Mouse (Mus musculus): ENCODE data around the gene Shisa2.
"Not testable (repeated sequence)": the region's sequence is repeated elsewhere in the genome, so short reads cannot be mapped to it uniquely, and the experiment has no call there.

Gene Shisa2

DNA sequence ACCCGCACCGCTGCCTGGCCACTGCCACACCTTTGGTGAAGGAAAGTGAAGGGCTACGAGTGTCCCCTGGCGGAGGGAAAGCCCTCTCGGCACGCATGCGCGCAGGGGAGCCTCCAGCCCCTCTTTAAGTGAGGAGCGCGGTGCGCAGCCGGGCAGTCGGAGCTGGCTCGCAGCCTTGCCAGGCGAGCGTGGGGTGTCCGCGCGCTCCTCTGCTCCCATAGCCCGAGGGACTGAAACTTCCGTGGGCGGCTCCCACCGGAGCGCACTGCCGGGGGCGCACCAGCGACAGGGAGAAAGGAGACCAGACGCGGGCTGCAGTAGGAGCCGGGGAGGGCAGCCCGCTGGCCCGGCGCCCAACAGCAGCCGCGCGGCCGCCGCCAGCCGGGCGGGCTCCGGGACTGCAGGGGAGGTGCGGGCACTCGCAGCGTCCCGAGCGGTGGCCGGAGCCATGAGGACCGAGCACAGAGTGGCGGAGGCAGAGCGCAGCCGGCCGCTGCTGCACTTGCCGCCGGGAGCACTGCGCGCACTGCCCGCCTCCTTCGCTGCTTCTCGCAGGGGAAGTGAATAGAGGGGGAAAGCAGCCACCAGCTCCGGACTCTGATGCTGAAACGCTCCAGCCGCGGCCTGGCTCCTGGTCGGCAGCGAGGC, at the start of gene Shisa2:
TSS of gene Shisa2 (plus strand) at position 151 of the 648 bp plus-strand sequence.
- peak; percentile 68 to 69 for DNase-seq (ENCODE audit: low spot score in 2 of 2)

DNA sequence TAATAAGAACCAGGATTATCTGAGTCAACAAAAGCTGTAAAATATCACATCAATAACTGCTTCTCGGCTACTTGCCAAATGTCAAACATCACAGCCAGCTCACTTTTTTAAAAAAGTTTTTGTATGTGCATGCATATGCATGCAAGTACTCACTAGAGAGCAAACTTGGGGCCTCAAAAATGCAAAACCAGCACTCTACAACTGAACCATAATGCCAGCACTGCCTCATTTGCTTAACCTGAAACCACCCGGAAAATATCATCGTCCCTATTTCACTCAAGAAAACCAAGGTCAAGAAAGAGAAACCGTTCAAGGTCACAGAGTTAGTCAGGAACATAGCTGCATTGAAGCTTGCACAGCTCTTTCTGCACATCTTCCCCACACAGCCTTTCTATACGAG, 48.7 kb upstream of the Shisa2 start:
- DNase-seq (ENCODE audit: low spot score in 2 of 2): no peak

- no peak for DNase-seq (ENCODE audit: low spot score in 2 of 2)
These were observed 34.5 kb upstream of the Shisa2 start for GRCm38 (mm10) chr14:59590614-59591013.

DNA sequence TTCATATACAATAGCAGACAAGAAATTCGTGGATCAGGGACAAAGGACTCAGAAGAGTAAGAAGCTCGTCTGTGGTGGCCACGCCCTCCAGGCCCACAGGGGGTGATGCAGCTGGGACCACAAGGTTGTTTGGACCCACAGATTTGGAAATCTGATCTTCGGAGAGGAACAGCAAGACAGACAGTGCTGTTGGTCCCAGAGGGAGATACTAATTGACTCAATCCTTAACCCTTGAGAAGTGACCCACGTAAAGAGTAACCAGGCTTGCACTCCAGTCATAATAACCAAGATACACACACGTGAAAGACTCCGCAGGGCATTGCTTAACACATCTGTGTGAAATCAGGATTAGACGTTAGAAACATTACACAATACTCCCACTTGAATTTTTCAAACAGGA, 33.2 kb upstream of the Shisa2 start:
- no peak for DNase-seq (ENCODE audit: low spot score in 2 of 2)

GRCm38 (mm10) chr14:59592593-59592992, 32.5 kb upstream of the Shisa2 start:
- DNase-seq (ENCODE audit: low spot score in 2 of 2): no peak

DNA sequence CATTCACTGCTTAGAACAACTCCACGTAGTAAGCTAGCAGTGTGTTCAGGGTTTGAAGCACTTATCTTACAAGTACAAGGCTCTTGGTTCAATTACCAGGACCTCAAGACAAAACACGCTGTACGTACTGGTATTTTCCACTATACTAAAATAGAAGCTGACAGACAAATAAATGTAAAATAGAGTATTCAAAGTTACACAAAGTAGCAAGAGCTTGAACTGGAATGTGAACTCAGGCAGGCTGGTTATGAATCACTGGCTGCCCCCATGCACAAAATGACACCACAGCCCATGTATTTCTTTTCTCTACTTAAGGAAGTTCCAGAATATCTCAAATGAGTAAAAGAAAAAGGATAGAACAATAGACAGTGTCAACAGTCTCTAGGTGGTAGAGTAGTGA, 30.1 kb upstream of the Shisa2 start:
- no peak for DNase-seq (ENCODE audit: low spot score in 2 of 2)

GRCm38 (mm10) chr14:59597398-59598259, 27.5 kb upstream of the Shisa2 start, which contains the start of gene Cdadc1:
TSS of gene Cdadc1 (minus strand) at chr14:59597959.
- DNase-seq (ENCODE audit: low spot score in 2 of 2): peak; percentile 92 to 99

DNA sequence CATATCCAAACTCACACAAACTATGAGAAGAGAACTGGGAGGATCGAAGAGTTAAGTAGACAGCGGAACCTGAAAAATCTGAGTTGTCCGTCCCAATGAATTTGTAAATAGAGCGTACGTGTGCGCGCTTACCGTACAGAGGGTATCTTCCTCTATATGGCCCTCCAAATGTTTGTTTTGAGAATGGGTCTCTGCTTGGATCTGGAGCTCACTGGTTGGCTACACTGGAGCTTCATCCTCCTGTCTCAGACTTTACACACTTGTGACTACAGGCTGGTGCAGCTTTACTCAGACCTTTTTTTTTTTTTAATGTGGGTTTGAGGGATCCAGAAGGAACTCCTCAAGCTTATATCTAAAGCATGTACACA, 26.9 kb upstream of the Shisa2 start:
- no peak for DNase-seq (ENCODE audit: low spot score in 2 of 2)

DNA sequence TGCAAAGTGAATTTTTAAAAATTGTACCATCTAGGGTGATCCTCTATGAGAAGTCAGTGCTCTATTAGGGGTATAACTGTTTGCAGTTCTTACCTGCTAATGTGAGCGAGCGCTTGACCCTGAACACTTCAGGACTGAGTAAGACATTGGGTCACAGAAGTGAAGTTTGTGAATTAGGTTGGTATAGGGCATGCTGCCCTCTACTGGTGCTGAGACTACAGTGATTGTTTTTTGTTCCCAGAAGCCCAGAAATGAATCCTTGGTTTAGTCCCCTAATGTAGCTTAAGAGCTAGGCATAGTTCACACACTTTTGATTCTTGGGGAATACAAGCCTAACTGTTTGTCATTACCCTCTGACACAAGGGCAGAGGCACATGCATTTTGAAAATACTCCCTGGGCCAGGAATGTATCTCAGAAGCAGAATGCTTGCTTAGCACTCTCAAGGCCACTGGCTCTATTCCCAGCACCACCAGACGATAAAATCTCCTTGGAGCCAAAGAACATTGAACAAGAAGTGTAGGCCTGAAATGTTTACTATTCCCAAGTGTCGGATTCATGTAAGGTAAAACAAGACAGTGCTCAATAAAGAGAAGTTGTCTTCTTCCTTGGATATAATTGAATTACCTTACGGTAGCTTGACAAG, 21.0 kb upstream of the Shisa2 start:
- DNase-seq (ENCODE audit: low spot score in 2 of 2): no peak

GRCm38 (mm10) chr14:59605671-59606353, 19.3 kb upstream of the Shisa2 start:
- peak; percentile 23 to 66 for DNase-seq (ENCODE audit: low spot score in 2 of 2)

DNA sequence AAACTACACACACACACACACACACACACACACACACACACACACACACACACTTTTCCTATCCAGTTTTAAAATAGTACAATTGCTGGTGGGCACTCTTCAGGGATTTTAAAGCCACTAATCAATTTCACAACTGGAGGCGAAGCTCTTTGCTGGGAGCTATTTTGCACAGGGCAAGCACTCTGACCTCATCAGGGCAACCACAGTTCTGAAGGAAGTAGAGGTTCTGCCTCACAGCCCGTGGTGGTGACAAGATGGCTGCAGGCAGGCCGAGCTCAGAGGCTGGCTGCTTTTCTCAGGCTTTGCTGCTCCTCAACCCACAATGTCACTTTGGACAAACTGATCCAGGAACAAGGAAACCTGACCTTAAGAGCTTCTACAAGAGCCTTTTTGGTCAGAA, 18.1 kb upstream of the Shisa2 start:
- DNase-seq (ENCODE audit: low spot score in 2 of 2): no peak

- DNase-seq (ENCODE audit: low spot score in 2 of 2): peak; percentile 33 to 43
These were observed 12.0 kb upstream of the Shisa2 start for GRCm38 (mm10) chr14:59612920-59613625.

GRCm38 (mm10) chr14:59614149-59614548, 11.0 kb upstream of the Shisa2 start:
- not testable (repeated sequence) for DNase-seq (ENCODE audit: low spot score in 2 of 2)

DNA sequence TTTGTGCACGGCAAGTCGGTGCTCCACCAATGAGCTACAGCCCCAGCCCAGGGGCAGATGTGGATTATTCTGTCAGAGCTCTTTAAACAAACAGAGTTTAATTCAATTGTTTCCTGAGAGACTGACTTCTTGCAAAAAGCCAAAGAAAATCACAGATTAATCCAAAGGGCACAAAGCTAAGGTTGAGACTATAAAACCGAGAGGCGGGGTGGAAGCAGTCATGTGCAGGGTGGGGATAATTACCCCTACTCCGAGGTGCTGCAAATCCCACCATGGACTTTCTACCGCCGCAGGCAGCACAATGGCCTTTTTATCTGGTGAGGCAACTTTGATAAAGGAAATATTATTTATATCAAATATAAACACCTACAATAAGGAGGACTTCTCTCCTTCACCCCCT, 8.3 kb upstream of the Shisa2 start:
- DNase-seq (ENCODE audit: low spot score in 2 of 2): no peak

DNA sequence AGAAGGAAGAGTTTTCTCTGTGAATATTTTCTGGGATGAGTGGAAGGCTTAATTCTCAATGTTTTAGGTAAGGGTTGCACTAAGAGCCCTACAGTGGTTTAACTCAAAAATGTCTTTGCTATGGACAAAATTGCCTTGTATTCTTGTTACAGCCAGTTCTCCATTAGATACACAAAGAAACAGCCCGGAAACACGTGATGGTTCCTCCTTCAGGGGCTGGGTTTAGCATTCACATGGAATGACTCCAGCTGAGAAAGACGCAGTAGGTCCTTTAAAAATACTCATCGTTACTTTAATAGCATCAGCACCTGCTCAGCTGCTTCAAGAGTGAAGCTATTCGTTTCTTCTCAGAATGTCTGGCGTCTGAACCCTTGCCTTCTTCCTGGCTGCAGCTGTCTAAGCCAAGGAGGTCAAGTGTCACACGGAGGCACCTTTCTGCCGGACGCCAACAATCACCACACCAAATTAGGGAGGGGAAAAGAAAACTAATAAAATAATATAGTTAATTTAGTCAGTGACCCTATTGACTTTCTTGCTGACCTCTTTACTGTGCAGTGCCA, 702 bp upstream of the Shisa2 start:
- no peak for DNase-seq (ENCODE audit: low spot score in 2 of 2)

DNA sequence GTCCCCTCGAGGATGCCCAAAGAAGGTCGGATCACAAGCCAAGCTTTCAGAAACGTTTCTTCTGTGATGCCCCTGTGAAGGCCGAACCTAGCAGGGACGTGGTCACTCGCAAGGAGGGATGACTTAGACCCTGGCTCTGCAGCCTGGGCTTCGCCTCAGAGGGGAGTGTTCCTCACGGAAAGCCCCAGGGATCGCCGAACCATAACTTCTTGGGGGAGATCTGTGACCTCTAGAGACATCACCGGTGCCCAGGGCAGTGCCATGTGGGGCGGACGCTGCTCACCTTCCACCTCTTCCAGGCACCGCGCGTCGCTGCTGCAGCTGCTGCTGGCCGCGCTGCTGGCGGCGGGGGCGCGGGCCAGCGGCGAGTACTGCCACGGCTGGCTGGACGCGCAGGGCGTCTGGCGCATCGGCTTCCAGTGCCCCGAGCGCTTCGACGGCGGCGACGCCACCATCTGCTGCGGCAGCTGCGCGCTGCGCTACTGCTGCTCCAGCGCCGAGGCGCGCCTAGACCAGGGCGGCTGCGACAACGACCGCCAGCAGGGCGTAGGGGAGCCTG, 777 bp downstream of the Shisa2 start:
- DNase-seq (ENCODE audit: low spot score in 2 of 2): peak in 1 of 2 experiments; percentile 51

DNA sequence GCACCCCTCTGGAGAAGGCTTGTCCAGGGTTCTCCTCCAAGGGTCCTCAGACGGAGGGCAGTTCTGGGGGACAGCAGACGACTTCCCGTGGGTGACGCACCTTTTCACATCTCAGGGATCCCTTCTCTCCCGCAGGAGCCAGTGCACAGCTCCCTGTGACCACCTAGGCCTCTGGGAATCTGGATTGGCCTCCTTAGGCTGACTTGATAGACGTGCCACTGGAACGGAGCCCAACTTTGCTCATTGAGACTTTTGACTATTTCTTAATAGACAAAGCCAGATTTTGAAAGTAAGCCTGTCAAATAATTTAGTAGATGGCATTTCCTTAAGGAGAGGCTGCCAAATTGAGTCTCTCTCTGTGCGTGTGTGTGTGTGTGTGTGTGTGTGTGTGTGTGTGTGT, 1.6 kb downstream of the Shisa2 start:
- DNase-seq (ENCODE audit: low spot score in 2 of 2): no peak

DNA sequence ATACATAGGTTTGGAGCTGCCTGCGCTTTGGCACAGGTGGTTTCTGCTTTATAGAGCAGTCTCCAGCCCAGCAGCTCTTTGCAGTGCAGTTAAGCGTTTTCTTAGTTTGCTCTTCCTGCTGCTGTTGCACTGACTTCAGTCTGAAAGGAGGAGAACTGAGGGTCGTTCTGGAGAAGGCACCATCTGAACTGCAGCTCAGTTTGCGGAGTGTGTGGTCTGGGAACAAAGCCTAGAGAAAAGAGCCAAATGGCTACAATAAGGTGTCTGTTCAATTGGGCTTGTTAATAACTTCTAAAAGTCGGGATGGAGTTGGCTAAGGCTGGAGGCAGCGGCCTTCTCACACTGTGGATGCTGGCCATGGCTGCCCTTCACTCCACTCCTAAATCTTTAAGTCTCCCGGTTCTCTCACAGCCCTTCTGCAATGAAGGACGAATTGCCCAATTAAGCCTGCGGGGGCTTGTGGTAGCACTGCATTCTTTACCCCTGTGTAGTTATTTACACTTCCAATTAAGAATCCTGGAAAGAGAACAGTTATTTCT, 2.1 kb downstream of the Shisa2 start:
- no peak for DNase-seq (ENCODE audit: low spot score in 2 of 2)

DNA sequence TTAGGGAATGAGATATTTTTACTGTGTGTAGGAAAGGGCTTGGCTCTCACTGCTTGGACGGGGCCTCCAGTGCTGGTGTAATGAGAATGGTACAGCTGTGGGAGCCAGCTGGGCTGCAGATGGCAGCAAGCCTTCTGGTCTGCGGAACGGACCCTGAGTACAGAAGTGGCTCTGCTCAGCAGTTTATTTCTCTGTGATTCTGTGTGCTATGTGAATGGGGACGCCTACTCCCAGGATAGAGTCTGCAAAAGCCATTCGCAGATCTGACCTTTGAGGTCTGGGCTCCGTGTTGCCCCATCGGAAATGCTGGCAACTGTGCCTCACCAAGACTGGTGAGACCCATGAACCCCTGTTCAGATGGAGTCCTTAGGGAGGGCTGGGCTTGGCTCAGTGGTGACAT, 2.7 kb downstream of the Shisa2 start:
- no peak for DNase-seq (ENCODE audit: low spot score in 2 of 2)

- DNase-seq (ENCODE audit: low spot score in 2 of 2): no peak
These were observed 4.2 kb downstream of the Shisa2 start for GRCm38 (mm10) chr14:59629308-59629707.

Measured in urinary bladder, adult 18-20 months (tissue).